Mouse (Mus musculus) MEL (cell line): ENCODE data around the gene Fam172a. TPM values are rescaled to one million over a fixed set of nuclear protein-coding genes. Genes with fewer than 3 reads are reported as not detected.

Experiments used
- DNase-seq: peaks from one replicate; pipeline ENCODE4 v3.0.0; 2011; ENCODE audit warnings: low read depth, low spot score
- H3K27ac ChIP-seq: 2 replicates; pipeline ENCODE4 v1.5.1; 2012; ENCODE audit warnings: low read depth, mild to moderate bottlenecking, control low read depth, low read length, moderate library complexity; ENCODE audit not compliant: control insufficient read depth
- H3K27me3 ChIP-seq, 2 experiments: fragments of 150-350 bp in 1 of 2; sonication (generic) in 1 of 2; 2 replicates each; pipeline ENCODE4 v1.6.1; 2012; ENCODE audit warnings: low read length in 2 of 2, mild to moderate bottlenecking in 2 of 2, improper control_type of control experiment in 1 of 2, moderate library complexity in 1 of 2; ENCODE audit not compliant: insufficient read depth in 2 of 2, control insufficient read depth in 1 of 2
- H3K36me3 ChIP-seq, 2 experiments: 2 replicates each; pipeline ENCODE4 v1.6.1; 2012 to 2014; ENCODE audit warnings: low read length in 2 of 2, improper control_type of control experiment in 1 of 2, inconsistent platforms in 1 of 2, mild to moderate bottlenecking in 1 of 2; ENCODE audit not compliant: insufficient read depth in 2 of 2, control insufficient read depth in 1 of 2
- H3K4me1 ChIP-seq, 2 experiments: fragments of 150-350 bp in 1 of 2; sonication (generic) in 1 of 2; 2 replicates each; pipeline ENCODE4 v1.6.1; 2012; ENCODE audit warnings: low read length in 2 of 2, improper control_type of control experiment in 1 of 2, mild to moderate bottlenecking in 1 of 2; ENCODE audit not compliant: insufficient read depth in 2 of 2, control insufficient read depth in 1 of 2
- H3K4me3 ChIP-seq, 2 experiments: fragments of 150-350 bp in 1 of 2; sonication (generic) in 1 of 2; 2 replicates each; pipeline ENCODE4 v1.5.1; 2012; ENCODE audit warnings: low read depth in 2 of 2, low read length in 2 of 2, mild to moderate bottlenecking in 2 of 2, moderate library complexity in 2 of 2, control low read depth in 1 of 2, improper control_type of control experiment in 1 of 2; ENCODE audit not compliant: control insufficient read depth in 1 of 2, insufficient read depth in 1 of 2
- H3K79me2 ChIP-seq: 2 replicates; pipeline ENCODE4 v1.6.1; 2012; ENCODE audit warnings: mild to moderate bottlenecking, low read length, moderate library complexity; ENCODE audit not compliant: control insufficient read depth, poor library complexity, insufficient read depth
- H3K9ac ChIP-seq: 2 replicates; pipeline ENCODE4 v1.6.1; 2012; ENCODE audit warnings: low read depth, mild to moderate bottlenecking, control low read depth, low read length, moderate library complexity; ENCODE audit not compliant: control insufficient read depth, poor library complexity, severe bottlenecking
- H3K9me3 ChIP-seq: fragments of 150-350 bp; sonication (generic); replicated peaks from 2 replicates; pipeline ENCODE4 v1.6.1; 2012; ENCODE audit warnings: mild to moderate bottlenecking, low read length, improper control_type of control experiment, moderate library complexity; ENCODE audit not compliant: insufficient read depth
- CHD2 ChIP-seq: IDR thresholded peaks from 2 replicates; pipeline ENCODE4 v1.6.1; 2011; ENCODE audit warnings: low read length, improper control_type of control experiment
- EP300 ChIP-seq, 2 experiments: IDR thresholded peaks; 2 replicates each; pipeline ENCODE4 v1.6.1; 2011; ENCODE audit warnings: improper control_type of control experiment in 2 of 2, low read length in 2 of 2, low read depth in 1 of 2, mild to moderate bottlenecking in 1 of 2
- ETS1 ChIP-seq: IDR thresholded peaks from 2 replicates; pipeline ENCODE4 v1.6.1; 2012; ENCODE audit warnings: low read depth, mild to moderate bottlenecking, inconsistent platforms, low read length, improper control_type of control experiment, moderate library complexity
- GABPA ChIP-seq: IDR thresholded peaks from 2 replicates; pipeline ENCODE4 v1.6.1; 2012; ENCODE audit warnings: low read depth, mild to moderate bottlenecking, inconsistent platforms, low read length, improper control_type of control experiment, moderate library complexity
- GATA1 ChIP-seq: IDR thresholded peaks from 2 replicates; pipeline ENCODE4 v1.6.1; 2011; ENCODE audit warnings: low read depth, low read length, improper control_type of control experiment
- HCFC1 ChIP-seq: IDR thresholded peaks from 2 replicates; pipeline ENCODE4 v1.6.1; 2012; ENCODE audit warnings: low read depth, mild to moderate bottlenecking, inconsistent platforms, low read length, improper control_type of control experiment, moderate library complexity
- KAT2A ChIP-seq: conservative IDR thresholded peaks from 2 replicates; pipeline ENCODE4 v1.6.1; 2012; ENCODE audit warnings: low read depth, low read length, improper control_type of control experiment, inconsistent platforms
- MEF2A ChIP-seq: IDR thresholded peaks from 2 replicates; pipeline ENCODE4 v1.6.1; 2014; ENCODE audit warnings: low read depth, mild to moderate bottlenecking, inconsistent platforms, low read length, improper control_type of control experiment; ENCODE audit not compliant: poor library complexity, insufficient replicate concordance, severe bottlenecking; ENCODE audit errors: extremely low read depth
- MYB ChIP-seq: IDR thresholded peaks from 2 replicates; pipeline ENCODE4 v1.6.1; 2011; ENCODE audit warnings: mild to moderate bottlenecking, low read depth, low read length, improper control_type of control experiment
- NELFE ChIP-seq: IDR thresholded peaks from 2 replicates; pipeline ENCODE4 v1.6.1; 2011; ENCODE audit warnings: low read depth, low read length, improper control_type of control experiment
- POLR2A ChIP-seq, 2 experiments: IDR thresholded peaks; 2 replicates each; pipeline ENCODE4 v1.6.1; 2011 to 2012; ENCODE audit warnings: low read length in 2 of 2, mild to moderate bottlenecking in 2 of 2, control low read depth in 1 of 2, improper control_type of control experiment in 1 of 2, low read depth in 1 of 2, moderate library complexity in 1 of 2; ENCODE audit not compliant: control insufficient read depth in 1 of 2, insufficient read depth in 1 of 2, poor library complexity in 1 of 2
- POLR2AphosphoS2 ChIP-seq: IDR thresholded peaks from 2 replicates; pipeline ENCODE4 v1.6.1; 2011; ENCODE audit warnings: low read length, improper control_type of control experiment
- POLR2AphosphoS5 ChIP-seq: IDR thresholded peaks from 2 replicates; pipeline ENCODE4 v1.6.1; 2012; ENCODE audit warnings: low read depth, borderline replicate concordance, mild to moderate bottlenecking, inconsistent platforms, low read length, moderate library complexity, mixed read lengths
- SMC3 ChIP-seq: IDR thresholded peaks from 2 replicates; pipeline ENCODE4 v1.6.1; 2011; ENCODE audit warnings: low read depth, low read length, improper control_type of control experiment
- USF1 ChIP-seq: IDR thresholded peaks from 2 replicates; pipeline ENCODE4 v1.6.1; 2014; ENCODE audit warnings: low read depth, mild to moderate bottlenecking, inconsistent platforms, low read length, improper control_type of control experiment, moderate library complexity
- USF2 ChIP-seq, 2 experiments: IDR thresholded peaks; 2 replicates each; pipeline ENCODE4 v1.6.1; 2011 to 2012; ENCODE audit warnings: improper control_type of control experiment in 2 of 2, low read length in 2 of 2, borderline replicate concordance in 1 of 2, inconsistent platforms in 1 of 2, low read depth in 1 of 2, mild to moderate bottlenecking in 1 of 2; ENCODE audit not compliant: insufficient read depth in 1 of 2
- ZC3H11A ChIP-seq: IDR thresholded peaks from 2 replicates; pipeline ENCODE4 v1.6.1; 2012; ENCODE audit warnings: low read depth, mild to moderate bottlenecking, inconsistent platforms, low read length, improper control_type of control experiment
- ZKSCAN1 ChIP-seq: IDR thresholded peaks from 2 replicates; pipeline ENCODE4 v1.6.1; 2012; ENCODE audit warnings: low read depth, mild to moderate bottlenecking, inconsistent platforms, low read length, improper control_type of control experiment, moderate library complexity
- ZMIZ1 ChIP-seq: IDR thresholded peaks from 2 replicates; pipeline ENCODE4 v1.6.1; 2012; ENCODE audit warnings: low read depth, mild to moderate bottlenecking, inconsistent platforms, low read length, improper control_type of control experiment, moderate library complexity
- polyA plus RNA-seq, 2 experiments: library from polyadenylated mRNA; stranded (reverse) in 1 of 2; unstranded in 1 of 2; fragments of >175 nt in 1 of 2; fragments of >200 nt in 1 of 2; gene quantifications; 2 replicates each; pipeline versions ENCODE4 v1.2.1 to v1.2.4; 2012; ENCODE audit warnings: low replicate concordance in 2 of 2, low read depth in 1 of 2; ENCODE audit not compliant: insufficient read length in 2 of 2, insufficient read depth in 1 of 2, missing spikeins in 1 of 2
- total RNA-seq: library from RNA; depleted of rRNA; stranded (reverse); fragments of 300-350 nt; gene quantifications from 2 replicates; pipeline ENCODE4 v1.2.3, GENCODE M21; 2012

Fam172a gene
- total and polyA plus RNA-seq, 3 experiments = 13.4 to 358 (median 19.6) TPM

- peak; percentile 79 for DNase-seq
- Histone ChIP-seq H3K27ac (no peak overlapping the region), H3K4me3 (no peak overlapping the region), H3K27me3 (no peaks in the 10 kb centered on the region), H3K9ac (no peak overlapping the region), H3K4me1 (peaks cover 3% of the 10 kb centered on the region in 2 experiments; a peak in 1 of 4 replicates), H3K79me2 (no peaks in the 10 kb centered on the region), H3K9me3 (no peaks in the 10 kb centered on the region), H3K36me3 (peaks cover 0 to 10% of the 10 kb centered on the region in 2 experiments; a peak in 2 of 4 replicates)
- no peak for TF ChIP-seq POLR2AphosphoS5
- peak; percentile 78 for TF ChIP-seq GATA1
- no peak for TF ChIP-seq ETS1
- TF ChIP-seq EP300 (IDR thresholded peaks at IDR 0.05; ENCODE audit: low read depth in 1 of 2, low read length in 2 of 2) = peak; percentile 17 to 18; a peak in 2 of 4 replicates
These were observed 385.9 kb downstream of the Fam172a start for GRCm38 (mm10) chr13:78087751-78088150.

GRCm38 (mm10) chr13:78090701-78091100, 388.9 kb downstream of the Fam172a start:
- H3K27ac ChIP-seq = no peak overlapping the region
- TF ChIP-seq USF1 (no peak), POLR2A (IDR thresholded peaks at IDR 0.05; ENCODE audit: control insufficient read depth in 1 of 2, insufficient read depth in 1 of 2, low read depth in 1 of 2, low read length in 2 of 2, poor library complexity in 1 of 2) (no peak), KAT2A (no peak), SMC3 (no peak), ZMIZ1 (no peak), ZKSCAN1 (no peak), USF2 (IDR thresholded peaks at IDR 0.05; ENCODE audit: borderline replicate concordance in 1 of 2, insufficient read depth in 1 of 2, low read depth in 1 of 2, low read length in 2 of 2) (no peak), MEF2A (no peak), MYB (no peak), NELFE (no peak), GABPA (no peak), CHD2 (no peak), HCFC1 (no peak), ZC3H11A (no peak), ETS1 (no peak), POLR2AphosphoS2 (no peak)
- TF ChIP-seq, all 39 proteins: peak for 0
- Histone ChIP-seq H3K36me3 (peaks cover 0 to 16% of the 10 kb centered on the region in 2 experiments; a peak in 2 of 4 replicates), H3K9ac (no peak overlapping the region), H3K4me3 (no peak overlapping the region), H3K79me2 (no peaks in the 10 kb centered on the region), H3K9me3 (no peaks in the 10 kb centered on the region), H3K27me3 (no peaks in the 10 kb centered on the region), H3K4me1 (peaks cover 3 to 8% of the 10 kb centered on the region in 2 experiments; a peak in 1 of 4 replicates)
- no peak for DNase-seq
